Mouse (Mus musculus) macrophage (primary cell): Measurements from ENCODE around the gene Foxc1. TPM values are rescaled to one million over a fixed set of nuclear protein-coding genes. Genes with fewer than 3 reads are reported as not detected.

Experiments
- H3K27ac ChIP-seq: fragments of 350-480 bp; formaldehyde crosslinking; 2 replicates; pipeline ENCODE4 v1.9.0; 2021
- H3K36me3 ChIP-seq: fragments of 350-480 bp; formaldehyde crosslinking; 2 replicates; pipeline ENCODE4 v1.9.0; 2021; ENCODE audit errors: inconsistent target
- H3K4me3 ChIP-seq: fragments of 350-480 bp; formaldehyde crosslinking; 2 replicates; pipeline ENCODE4 v1.9.0; 2021; ENCODE audit errors: inconsistent target
- H3K79me2 ChIP-seq: fragments of 350-480 bp; formaldehyde crosslinking; 2 replicates; pipeline ENCODE4 v1.9.0; 2021; ENCODE audit errors: inconsistent target
- WGBS: methylation state at CpG from one replicate; pipeline ENCODE4 v1.1.7; 2026; ENCODE audit warnings: inconsistent platforms; ENCODE audit not compliant: missing documents; 5-methylcytosine and 5-hydroxymethylcytosine counted together
- polyA plus RNA-seq: library from polyadenylated mRNA; stranded (reverse); fragments of 250-400 nt; gene quantifications from 3 replicates; pipeline ENCODE4 v1.2.4, GENCODE M21; 2018; ENCODE audit warnings: inconsistent platforms

The Foxc1 gene
- polyA plus RNA-seq, 1 experiment from 2014 or later, result not detected

DNA sequence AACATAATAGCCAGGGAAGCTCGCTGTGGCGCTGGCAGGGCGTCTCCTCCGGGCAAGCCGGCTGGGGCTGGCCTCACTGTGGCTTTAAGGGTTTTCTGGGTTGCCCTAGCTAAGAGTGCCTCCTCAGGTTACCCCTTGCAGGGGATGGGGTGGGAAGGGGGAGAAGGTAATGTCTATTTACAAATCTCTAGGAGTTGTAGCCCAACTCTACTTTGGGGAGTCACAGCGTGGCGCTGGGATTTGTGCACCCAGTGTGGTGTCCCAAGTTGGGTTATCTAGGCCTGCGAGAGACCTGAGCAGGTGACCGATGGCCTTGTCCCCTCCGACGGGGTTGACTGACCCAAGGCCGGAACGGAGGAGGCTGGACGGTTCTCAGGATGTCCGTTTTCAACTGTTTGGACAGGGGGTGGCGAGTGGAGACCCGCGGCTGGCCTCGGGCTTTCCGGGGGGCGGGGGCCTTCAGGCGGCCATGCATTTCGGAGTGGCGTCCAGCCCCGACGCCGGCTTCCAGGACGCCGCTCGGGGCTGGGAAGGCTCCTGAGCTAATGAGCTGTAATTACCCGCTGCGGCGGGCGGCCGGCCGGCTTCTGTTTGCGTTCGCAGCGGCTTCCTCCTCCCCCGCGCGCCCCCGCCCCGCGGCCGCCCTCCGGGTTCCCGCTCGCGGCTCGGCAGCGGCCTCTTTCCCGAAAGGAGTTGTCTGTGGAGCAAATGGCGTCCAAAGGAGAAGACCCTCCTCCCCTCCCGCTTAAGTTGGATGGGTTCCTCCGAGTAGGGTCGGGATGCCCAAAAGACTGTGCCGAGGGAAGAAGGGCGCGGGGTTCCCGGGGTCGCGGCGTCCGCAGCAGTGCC, 4.5 kb downstream of the Foxc1 start:
- Histone ChIP-seq H3K79me2 (no peaks in the 10 kb centered on the region), H3K27ac (no peak overlapping the region), H3K36me3 (no peaks in the 10 kb centered on the region), H3K4me3 (no peak overlapping the region)
- 6% methylated on average over 64 of the region's 65 CpGs for WGBS

GRCm38 (mm10) chr13:31811542-31812021, 5.1 kb downstream of the Foxc1 start:
- Histone ChIP-seq H3K4me3 (no peak overlapping the region), H3K79me2 (no peaks in the 10 kb centered on the region), H3K36me3 (no peaks in the 10 kb centered on the region), H3K27ac (no peak overlapping the region)
- WGBS, result 56% methylated on average over 44 of the region's 44 CpGs

DNA sequence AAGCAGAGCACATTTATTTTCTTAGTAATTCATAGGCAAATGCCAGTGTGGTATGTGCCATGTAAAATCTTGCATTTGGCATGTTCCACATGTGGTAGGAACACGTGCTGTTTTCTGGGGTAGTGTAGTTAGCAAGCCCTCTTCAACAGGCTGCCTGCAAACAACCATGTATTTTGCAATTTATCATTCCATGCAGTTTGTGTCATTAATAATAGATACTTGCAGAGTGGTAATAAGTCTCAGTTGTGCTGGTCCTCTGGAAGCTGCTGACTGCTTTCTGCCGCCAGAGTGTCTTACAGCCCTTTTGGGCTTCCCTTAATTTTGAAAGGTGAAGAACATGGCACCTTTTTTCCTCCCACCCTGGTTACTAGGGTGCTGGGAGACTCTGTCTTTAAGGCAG, 6.3 kb downstream of the Foxc1 start:
- Histone ChIP-seq H3K36me3 (no peaks in the 10 kb centered on the region), H3K27ac (no peak overlapping the region), H3K4me3 (no peak overlapping the region), H3K79me2 (no peaks in the 10 kb centered on the region)
- 91% methylated on average over 2 of the region's 2 CpGs for WGBS

- 92% methylated on average over 15 of the region's 15 CpGs for WGBS
- Histone ChIP-seq H3K4me3 (no peak overlapping the region), H3K79me2 (no peaks in the 10 kb centered on the region), H3K27ac (no peak overlapping the region), H3K36me3 (no peaks in the 10 kb centered on the region)
Measured at GRCm38 (mm10) chr13:31815383-31816003, 9.1 kb downstream of the Foxc1 start.

DNA sequence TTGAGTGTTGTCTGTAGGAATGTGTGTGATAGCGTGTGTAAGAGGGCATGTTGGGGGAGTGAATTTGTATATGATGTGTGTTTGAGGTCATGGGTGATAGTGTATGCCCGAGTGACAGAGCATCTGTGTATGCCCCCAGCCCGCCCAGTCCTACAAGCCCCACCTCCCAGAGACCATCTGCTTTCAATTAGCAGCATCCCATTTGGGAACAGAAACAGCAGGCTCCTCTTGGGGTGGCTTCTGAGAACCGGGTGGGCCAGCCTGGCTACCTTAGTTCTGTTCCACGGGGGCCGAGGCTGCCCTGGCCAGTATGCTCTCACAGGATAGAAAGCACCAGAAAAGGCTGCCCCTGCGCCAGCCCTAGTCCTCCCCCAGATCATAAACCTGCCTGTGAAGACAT, 11.9 kb downstream of the Foxc1 start:
- Histone ChIP-seq H3K36me3 (no peaks in the 10 kb centered on the region), H3K79me2 (no peaks in the 10 kb centered on the region), H3K27ac (no peak overlapping the region), H3K4me3 (no peak overlapping the region)
- 87% methylated on average over 7 of the region's 7 CpGs for WGBS

DNA sequence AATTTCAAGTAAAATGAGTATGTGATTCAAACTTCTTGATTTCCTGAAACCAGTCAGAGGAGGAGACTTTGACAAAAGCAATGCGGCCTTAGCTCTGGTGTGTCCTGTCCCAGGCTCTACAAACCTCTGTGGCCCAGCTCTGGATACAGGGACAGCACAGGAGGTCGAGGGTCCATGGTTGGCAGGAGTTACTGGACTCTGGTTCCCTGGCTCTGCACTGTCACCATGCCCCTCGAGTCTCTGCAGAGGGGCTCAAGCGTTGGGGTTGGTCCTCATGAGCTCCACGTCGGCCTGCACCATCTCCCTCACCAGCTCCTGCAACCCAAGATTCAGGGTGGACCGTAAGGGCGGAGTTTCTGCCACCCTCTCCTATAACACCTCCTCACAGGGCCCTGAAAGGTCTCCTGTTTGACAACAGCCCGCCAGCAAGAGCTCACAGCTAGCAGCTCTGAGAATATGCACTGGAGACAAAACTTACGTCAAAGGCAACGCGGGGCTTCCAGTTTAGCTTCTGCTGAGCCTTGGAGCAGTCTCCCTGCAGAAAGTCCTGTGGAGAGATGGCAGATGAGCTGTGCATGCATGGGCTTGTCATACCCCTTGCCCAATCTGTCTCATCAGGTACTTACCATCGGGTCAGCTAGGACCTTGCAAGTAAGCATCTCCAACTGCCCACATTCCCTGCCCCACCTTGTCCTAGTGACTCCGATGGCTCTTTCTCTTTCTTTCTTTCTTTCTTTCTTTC, 13.4 kb downstream of the Foxc1 start:
- Histone ChIP-seq H3K79me2 (no peaks in the 10 kb centered on the region), H3K27ac (no peak overlapping the region), H3K4me3 (no peak overlapping the region), H3K36me3 (no peaks in the 10 kb centered on the region)
- WGBS, result 93% methylated on average over 14 of the region's 14 CpGs

DNA sequence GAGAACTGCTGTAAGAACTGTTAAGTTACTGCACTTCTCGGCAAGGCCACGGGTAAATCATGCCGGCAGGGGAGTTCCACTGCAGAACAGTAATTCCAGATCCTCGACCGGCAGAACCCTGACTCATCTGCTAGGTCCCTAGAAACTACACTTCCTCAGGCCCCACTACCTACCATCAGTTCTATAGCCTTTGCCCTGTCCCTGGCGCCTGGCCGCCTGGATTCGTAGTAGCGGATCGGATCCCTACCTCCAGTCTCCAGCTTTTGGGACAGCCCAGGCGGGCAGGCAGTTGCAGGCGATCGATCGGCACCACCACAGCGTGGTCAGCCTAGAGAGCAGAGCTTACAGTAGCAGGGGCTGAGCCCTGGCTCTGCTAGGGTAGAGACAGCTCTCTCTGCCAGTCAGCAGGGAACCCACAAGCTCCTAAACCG, 14.2 kb downstream of the Foxc1 start:
- Histone ChIP-seq H3K27ac (no peak overlapping the region), H3K4me3 (no peak overlapping the region), H3K36me3 (no peaks in the 10 kb centered on the region), H3K79me2 (no peaks in the 10 kb centered on the region)
- 20% methylated on average over 16 of the region's 16 CpGs for WGBS

GRCm38 (mm10) chr13:31821050-31821449, 14.6 kb downstream of the Foxc1 start:
- 52% methylated on average over 6 of the region's 6 CpGs for WGBS
- H3K4me3 ChIP-seq, result no peak overlapping the region

DNA sequence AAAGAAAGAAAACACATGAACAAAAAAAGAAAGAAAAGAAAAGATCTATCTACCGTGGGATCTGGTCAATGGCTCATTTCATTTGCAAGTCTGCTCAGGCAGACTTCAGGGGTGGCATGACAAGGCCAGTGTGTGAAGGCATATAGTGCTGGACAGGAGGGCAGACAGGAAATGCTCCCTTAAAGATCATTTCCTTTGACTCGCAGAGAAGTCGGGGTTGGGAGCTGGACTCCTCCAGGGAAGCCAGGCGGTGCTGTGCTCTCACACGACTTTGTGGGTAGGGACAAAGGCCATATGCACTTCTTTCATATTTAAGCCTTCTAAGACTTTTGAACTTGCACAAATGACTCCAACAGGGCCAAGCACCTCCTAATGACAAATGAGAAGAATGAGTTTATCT, 16.9 kb downstream of the Foxc1 start:
- Histone ChIP-seq H3K79me2 (no peaks in the 10 kb centered on the region), H3K4me3 (no peak overlapping the region), H3K36me3 (no peaks in the 10 kb centered on the region), H3K27ac (no peak overlapping the region)
- WGBS, result 77% methylated on average over 5 of the region's 5 CpGs

More at GRCm38 (mm10) chr13:31821050-31821449, 14.6 kb downstream of the Foxc1 start:
- Histone ChIP-seq H3K27ac (no peak overlapping the region), H3K79me2 (no peaks in the 10 kb centered on the region), H3K36me3 (no peaks in the 10 kb centered on the region)

DNA sequence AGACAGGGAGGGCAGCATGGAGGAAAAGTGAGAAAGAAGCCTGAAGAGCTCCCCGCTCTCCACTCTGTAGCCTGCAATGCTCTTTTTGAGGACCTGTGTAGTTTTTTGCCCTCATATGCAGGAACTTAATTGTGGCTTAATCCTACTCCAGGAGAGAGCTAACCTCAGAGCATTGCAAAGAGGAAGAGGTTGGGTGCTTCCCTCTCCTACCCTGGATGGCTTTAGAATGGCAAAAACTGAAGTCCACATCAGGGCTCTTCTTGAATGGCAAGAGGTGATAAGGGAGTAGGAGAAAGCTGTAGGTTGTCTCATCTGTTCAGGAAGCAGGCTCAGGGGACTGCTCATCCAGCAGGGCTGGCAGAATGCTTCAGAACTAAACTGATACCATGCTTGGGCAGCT, 18.7 kb downstream of the Foxc1 start:
- Histone ChIP-seq H3K27ac (no peak overlapping the region), H3K79me2 (no peaks in the 10 kb centered on the region), H3K36me3 (no peaks in the 10 kb centered on the region), H3K4me3 (no peak overlapping the region)
- 67% methylated on average over 1 of the region's 1 CpGs for WGBS

DNA sequence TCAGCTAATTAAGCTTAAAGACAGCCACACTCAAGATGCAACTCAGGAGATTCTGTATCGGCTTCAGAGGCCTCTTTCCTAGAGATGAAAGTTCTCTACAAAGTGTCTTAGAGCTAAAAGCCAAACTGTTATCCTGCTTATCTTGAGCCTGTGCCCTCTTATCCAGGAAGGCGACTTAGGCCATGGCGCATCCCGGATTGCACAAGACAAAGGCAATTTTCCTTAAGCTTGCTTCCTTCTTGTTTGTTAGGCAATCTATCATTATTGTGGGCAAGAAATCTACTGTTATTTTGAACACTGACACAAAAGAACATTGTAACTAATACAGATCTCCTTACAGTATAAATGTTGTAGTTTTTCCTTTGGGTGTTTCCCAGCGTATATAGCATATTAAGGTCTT, 20.7 kb downstream of the Foxc1 start:
- WGBS, result 87% methylated on average over 5 of the region's 5 CpGs
- H3K79me2 ChIP-seq, result no peaks in the 10 kb centered on the region

DNA sequence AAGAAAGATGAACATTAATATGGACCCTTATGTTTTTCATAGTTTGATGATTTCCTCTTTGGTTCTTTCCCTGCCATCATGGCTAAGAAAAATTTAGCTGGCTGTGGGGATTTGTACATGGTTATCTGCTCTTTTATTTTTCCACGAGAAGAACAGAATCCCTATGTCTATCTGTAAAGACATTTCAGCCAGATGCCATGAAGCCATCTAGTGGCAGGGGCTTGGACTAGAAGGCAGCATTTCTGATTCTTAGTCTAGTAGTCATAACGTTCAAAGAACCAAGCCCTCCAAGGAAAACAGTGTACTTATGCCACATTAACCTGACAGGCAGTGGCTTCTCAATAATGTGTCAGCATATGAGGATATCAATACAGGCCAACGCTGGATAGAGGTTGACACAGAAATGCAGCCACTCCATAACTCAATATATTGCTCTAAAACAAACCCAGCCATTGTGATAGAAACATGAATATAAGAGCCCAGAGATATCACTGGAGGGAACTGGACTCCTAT, 21.4 kb downstream of the Foxc1 start:
- no peak overlapping the region for H3K27ac ChIP-seq
- no peaks in the 10 kb centered on the region for H3K36me3 ChIP-seq
- H3K4me3 ChIP-seq, result no peak overlapping the region
- no peaks in the 10 kb centered on the region for H3K79me2 ChIP-seq
- WGBS, result 84% methylated on average over 3 of the region's 3 CpGs

More for the DNA sequence above, 20.7 kb downstream of the Foxc1 start:
- Histone ChIP-seq H3K27ac (no peak overlapping the region), H3K36me3 (no peaks in the 10 kb centered on the region), H3K4me3 (no peak overlapping the region)

GRCm38 (mm10) chr13:31828446-31828845, 22.0 kb downstream of the Foxc1 start:
- Histone ChIP-seq H3K27ac (no peak overlapping the region), H3K79me2 (no peaks in the 10 kb centered on the region), H3K4me3 (no peak overlapping the region), H3K36me3 (no peaks in the 10 kb centered on the region)
- WGBS, result 99% methylated on average over 4 of the region's 4 CpGs

DNA sequence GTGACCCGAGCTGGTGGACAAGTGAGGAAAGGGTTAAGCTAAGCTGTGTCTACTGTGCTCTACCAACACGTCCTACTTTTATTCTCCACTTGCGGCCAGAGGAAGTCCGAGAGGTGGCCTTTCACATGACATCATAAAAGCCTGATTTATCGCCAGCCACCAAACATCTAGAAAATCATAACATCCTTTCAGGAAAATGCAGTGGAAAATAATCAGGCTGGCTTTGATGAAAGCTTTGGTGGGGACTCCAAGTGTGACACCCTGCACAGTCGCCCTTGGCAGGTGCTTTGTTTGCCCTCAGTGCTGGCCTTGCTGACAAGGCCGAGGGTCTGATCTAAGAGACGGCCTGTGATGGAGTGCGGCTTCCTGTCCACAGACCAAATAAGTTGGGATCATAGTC, 23.9 kb downstream of the Foxc1 start:
- no peak overlapping the region for H3K4me3 ChIP-seq
- H3K79me2 ChIP-seq, result no peaks in the 10 kb centered on the region
- no peaks in the 10 kb centered on the region for H3K36me3 ChIP-seq
- WGBS, result 90% methylated on average over 9 of the region's 9 CpGs
- H3K27ac ChIP-seq, result no peak overlapping the region
